Mouse (Mus musculus) bone marrow, adult 2 months (tissue): ENCODE data around the gene Pald1. TPM values are rescaled to one million over a fixed set of nuclear protein-coding genes. Genes with fewer than 3 reads are reported as not detected.

Source experiments
- H3K27ac ChIP-seq: fragments of 200-500 bp; 2 replicates; pipeline ENCODE4 v1.5.1; 2012; ENCODE audit warnings: low read depth, mild to moderate bottlenecking, control low read depth, inconsistent platforms, low read length; ENCODE audit not compliant: control insufficient read depth, poor library complexity, insufficient read depth
- H3K4me1 ChIP-seq: fragments of 200-500 bp; 2 replicates; pipeline ENCODE4 v1.6.1; 2011; ENCODE audit warnings: low read length; ENCODE audit not compliant: control insufficient read depth, insufficient read depth
- H3K4me3 ChIP-seq: fragments of 200-500 bp; replicated peaks from 2 replicates; pipeline ENCODE3; 2011; ENCODE audit warnings: mild to moderate bottlenecking, low read depth, low read length, control low read depth; ENCODE audit not compliant: control insufficient read depth
- CTCF ChIP-seq: fragments of 200-500 bp; IDR thresholded peaks from 2 replicates; pipeline ENCODE4 v1.5.1; 2011; ENCODE audit warnings: low read length, control low read depth; ENCODE audit not compliant: control insufficient read depth, insufficient read depth
- POLR2A ChIP-seq: fragments of 200-500 bp; IDR thresholded peaks from 2 replicates; pipeline ENCODE4 v1.6.1; 2011; ENCODE audit warnings: low read depth, mild to moderate bottlenecking, control low read depth, low read length, borderline replicate concordance; ENCODE audit not compliant: control insufficient read depth
- WGBS: fragments of 180-500 bp; shearing (Covaris S2); methylation state at CpG from one replicate; pipeline ENCODE4 v1.1.7; 2018; 5-methylcytosine and 5-hydroxymethylcytosine counted together
- polyA plus RNA-seq: library from polyadenylated mRNA; stranded (reverse); fragments of >200 nt; gene quantifications from 2 replicates; pipeline ENCODE4 v1.2.4, GENCODE M21; 2011; ENCODE audit warnings: low replicate concordance; ENCODE audit not compliant: missing spikeins, insufficient read depth, insufficient read length

Gene Pald1
- polyA plus RNA-seq, 1 experiment, result 4.1 TPM

GRCm38 (mm10) chr10:61277051-61277450 is 106.3 kb downstream of the Pald1 start:
- Histone ChIP-seq H3K4me1 (no peaks in the 10 kb centered on the region), H3K27ac (no peak overlapping the region), H3K4me3 (no peak overlapping the region)
- TF ChIP-seq POLR2A, result no peak
- no peak for TF ChIP-seq CTCF
- 85% methylated on average over 6 of the region's 6 CpGs for WGBS

GRCm38 (mm10) chr10:61275669-61276110 is 107.6 kb downstream of the Pald1 start:
- peak; percentile 44 for TF ChIP-seq CTCF
- TF ChIP-seq POLR2A, result no peak
- no peak overlapping the region for H3K27ac ChIP-seq
- no peaks in the 10 kb centered on the region for H3K4me1 ChIP-seq
- H3K4me3 ChIP-seq, result no peak overlapping the region
- 2% methylated on average over 5 of the region's 5 CpGs for WGBS

GRCm38 (mm10) chr10:61274532-61274931 is 108.8 kb downstream of the Pald1 start:
- Histone ChIP-seq H3K4me3 (no peak overlapping the region), H3K4me1 (no peaks in the 10 kb centered on the region), H3K27ac (no peak overlapping the region)
- 44% methylated on average over 2 of the region's 2 CpGs for WGBS
- TF ChIP-seq POLR2A (no peak), CTCF (no peak)

GRCm38 (mm10) chr10:61273844-61274215 is 109.5 kb downstream of the Pald1 start:
- H3K27ac ChIP-seq, result peak overlapping the region; percentile 29; the same call in 1 of the 2 replicates
- WGBS, result 43% methylated on average over 7 of the region's 7 CpGs
- TF ChIP-seq POLR2A (no peak), CTCF (no peak)
- no peak overlapping the region for H3K4me3 ChIP-seq
- H3K4me1 ChIP-seq, result no peaks in the 10 kb centered on the region

GRCm38 (mm10) chr10:61273081-61273843 is 110.1 kb downstream of the Pald1 start, which contains the start of gene Adamts14:
Adamts14 (minus strand) TSS chr10:61273438.
- H3K4me1 ChIP-seq, result no peaks in the 10 kb centered on the region
- WGBS, result 3% methylated on average over 73 of the region's 75 CpGs
- H3K27ac ChIP-seq, result peak within 1 kb of the TSS; percentile 29; the same call in 1 of the 2 replicates
- no peak within 1 kb of the TSS for H3K4me3 ChIP-seq
- no peak for TF ChIP-seq CTCF
- no peak for TF ChIP-seq POLR2A

- H3K4me3 ChIP-seq, result no peak overlapping the region
- 71% methylated on average over 5 of the region's 5 CpGs for WGBS
- 0 out of 2 replicates have a peak overlapping the region, but pooled peaks have one; percentile 17 for H3K27ac ChIP-seq
- TF ChIP-seq POLR2A (no peak), CTCF (no peak)
- H3K4me1 ChIP-seq, result no peaks in the 10 kb centered on the region
Observed at GRCm38 (mm10) chr10:61272631-61273030, 110.7 kb downstream of the Pald1 start.

GRCm38 (mm10) chr10:61272089-61272626 is 111.2 kb downstream of the Pald1 start:
- Histone ChIP-seq H3K4me1 (no peaks in the 10 kb centered on the region), H3K27ac (no peak overlapping the region), H3K4me3 (no peak overlapping the region)
- 71% methylated on average over 8 of the region's 8 CpGs for WGBS
- TF ChIP-seq CTCF, result no peak
- no peak for TF ChIP-seq POLR2A

Other genes with a start within 250 kb of the Pald1 start
- 10.5 and 18.7 TPM in 2 replicates for gene Sgpl1, start 235.8 kb downstream of the Pald1 start, polyA plus RNA-seq
- gene Tbata, start 211.6 kb downstream of the Pald1 start, polyA plus RNA-seq, result 7.3 TPM in 1 of 2 replicates, not detected in the other
- gene Adamts14, start 110.1 kb downstream of the Pald1 start, polyA plus RNA-seq, result 1.5 and 3.6 TPM in 2 replicates
- gene Prf1, start 85.7 kb downstream of the Pald1 start, polyA plus RNA-seq, result 0.79 and 1.0 TPM in 2 replicates
- 4.3 TPM in 1 of 2 replicates, not detected in the other for gene Nodal, start 34.4 kb upstream of the Pald1 start, polyA plus RNA-seq
- 25.6 and 39.8 TPM in 2 replicates for gene Eif4ebp2, start 69.1 kb upstream of the Pald1 start, polyA plus RNA-seq
- gene Lrrc20, start 92.3 kb upstream of the Pald1 start, polyA plus RNA-seq, result 4.5 and 7.2 TPM in 2 replicates
- 0.74 and 1.4 TPM in 2 replicates for gene Npffr1, start 212.0 kb upstream of the Pald1 start, polyA plus RNA-seq